Mouse (Mus musculus): ENCODE measurements around the gene Gif. TPM values are rescaled to one million over a fixed set of nuclear protein-coding genes. Genes with fewer than 3 reads are reported as not detected.

Gif gene
- polyA plus RNA-seq, 1 experiment = not detected

GRCm38 (mm10) chr19:11730278-11730677 is 17.1 kb upstream of the Gif start:
- TF ChIP-seq CTCF (conservative IDR thresholded peaks at IDR 0.05; ENCODE audit: insufficient read depth, insufficient read length, low read depth, low read length) = no peak
- no peak for TF ChIP-seq POLR2A (IDR thresholded peaks at IDR 0.05; ENCODE audit: low read depth, low read length)
- WGBS = 68% methylated on average over 1 of the region's 1 CpGs
- H3K36me3 ChIP-seq (ENCODE audit: control insufficient read depth, insufficient read depth, low read length) = no peaks in the 10 kb centered on the region

GRCm38 (mm10) chr19:11736455-11736854 is 10.9 kb upstream of the Gif start:
- WGBS = 40% methylated on average over 1 of the region's 1 CpGs
- Histone ChIP-seq H3K4me3 (ENCODE audit: insufficient read depth, low read depth, low read length) (no peak overlapping the region), H3K27ac (ENCODE audit: insufficient read depth, low read depth, low read length) (no peak overlapping the region), H3K4me1 (ENCODE audit: control insufficient read depth, insufficient read depth, low read length) (no peaks in the 10 kb centered on the region), H3K36me3 (ENCODE audit: control insufficient read depth, insufficient read depth, low read length) (no peaks in the 10 kb centered on the region), H3K27me3 (replicated peaks; ENCODE audit: control insufficient read depth, insufficient read depth, low read length) (no peaks in the 10 kb centered on the region)
- TF ChIP-seq CTCF (conservative IDR thresholded peaks at IDR 0.05; ENCODE audit: insufficient read depth, insufficient read length, low read depth, low read length) (no peak), POLR2A (IDR thresholded peaks at IDR 0.05; ENCODE audit: low read depth, low read length) (no peak)
- DNase-seq = no peak

More at GRCm38 (mm10) chr19:11730278-11730677, 17.1 kb upstream of the Gif start:
- H3K4me1 ChIP-seq (ENCODE audit: control insufficient read depth, insufficient read depth, low read length) = no peaks in the 10 kb centered on the region
- no peak for DNase-seq
- H3K27me3 ChIP-seq (replicated peaks; ENCODE audit: control insufficient read depth, insufficient read depth, low read length) = no peaks in the 10 kb centered on the region
- no peak overlapping the region for H3K27ac ChIP-seq (ENCODE audit: insufficient read depth, low read depth, low read length)
- H3K4me3 ChIP-seq (ENCODE audit: insufficient read depth, low read depth, low read length) = no peak overlapping the region

- Histone ChIP-seq H3K4me3 (ENCODE audit: insufficient read depth, low read depth, low read length) (no peak overlapping the region), H3K36me3 (ENCODE audit: control insufficient read depth, insufficient read depth, low read length) (no peaks in the 10 kb centered on the region), H3K4me1 (ENCODE audit: control insufficient read depth, insufficient read depth, low read length) (no peaks in the 10 kb centered on the region), H3K27me3 (replicated peaks; ENCODE audit: control insufficient read depth, insufficient read depth, low read length) (no peaks in the 10 kb centered on the region; the same call in 1 of the 2 replicates), H3K27ac (ENCODE audit: insufficient read depth, low read depth, low read length) (no peak overlapping the region)
- no peak for TF ChIP-seq POLR2A (IDR thresholded peaks at IDR 0.05; ENCODE audit: low read depth, low read length)
- no peak for TF ChIP-seq CTCF (conservative IDR thresholded peaks at IDR 0.05; ENCODE audit: insufficient read depth, insufficient read length, low read depth, low read length)
- no peak for DNase-seq
These were observed 1.7 kb upstream of the Gif start for GRCm38 (mm10) chr19:11745680-11746079.

GRCm38 (mm10) chr19:11765059-11765458 is 17.7 kb downstream of the Gif start:
- Histone ChIP-seq H3K27ac (ENCODE audit: insufficient read depth, low read depth, low read length) (no peak overlapping the region), H3K4me3 (ENCODE audit: insufficient read depth, low read depth, low read length) (no peak overlapping the region), H3K4me1 (ENCODE audit: control insufficient read depth, insufficient read depth, low read length) (no peaks in the 10 kb centered on the region), H3K27me3 (replicated peaks; ENCODE audit: control insufficient read depth, insufficient read depth, low read length) (no peaks in the 10 kb centered on the region), H3K36me3 (ENCODE audit: control insufficient read depth, insufficient read depth, low read length) (no peaks in the 10 kb centered on the region)
- 83% methylated on average over 3 of the region's 3 CpGs for WGBS
- TF ChIP-seq CTCF (conservative IDR thresholded peaks at IDR 0.05; ENCODE audit: insufficient read depth, insufficient read length, low read depth, low read length) = no peak
- TF ChIP-seq POLR2A (IDR thresholded peaks at IDR 0.05; ENCODE audit: low read depth, low read length) = no peak
- no peak for DNase-seq

GRCm38 (mm10) chr19:11766413-11766812 is 19.1 kb downstream of the Gif start:
- H3K4me1 ChIP-seq (ENCODE audit: control insufficient read depth, insufficient read depth, low read length) = peaks cover 7% of the 10 kb centered on the region; the same call in 1 of the 2 replicates
- no peak overlapping the region for H3K27ac ChIP-seq (ENCODE audit: insufficient read depth, low read depth, low read length)
- no peak for DNase-seq
- TF ChIP-seq POLR2A (IDR thresholded peaks at IDR 0.05; ENCODE audit: low read depth, low read length) = no peak
- TF ChIP-seq CTCF (conservative IDR thresholded peaks at IDR 0.05; ENCODE audit: insufficient read depth, insufficient read length, low read depth, low read length) = no peak
- 62% methylated on average over 4 of the region's 4 CpGs for WGBS
- H3K27me3 ChIP-seq (replicated peaks; ENCODE audit: control insufficient read depth, insufficient read depth, low read length) = no peaks in the 10 kb centered on the region
- H3K36me3 ChIP-seq (ENCODE audit: control insufficient read depth, insufficient read depth, low read length) = no peaks in the 10 kb centered on the region
- no peak overlapping the region for H3K4me3 ChIP-seq (ENCODE audit: insufficient read depth, low read depth, low read length)

GRCm38 (mm10) chr19:11768163-11768562 is 20.8 kb downstream of the Gif start:
- WGBS = 7% methylated on average over 3 of the region's 3 CpGs
- peak; percentile 74 for TF ChIP-seq CTCF (conservative IDR thresholded peaks at IDR 0.05; ENCODE audit: insufficient read depth, insufficient read length, low read depth, low read length)
- TF ChIP-seq POLR2A (IDR thresholded peaks at IDR 0.05; ENCODE audit: low read depth, low read length) = no peak
- Histone ChIP-seq H3K4me1 (ENCODE audit: control insufficient read depth, insufficient read depth, low read length) (peaks cover 7% of the 10 kb centered on the region; the same call in 1 of the 2 replicates), H3K27me3 (replicated peaks; ENCODE audit: control insufficient read depth, insufficient read depth, low read length) (no peaks in the 10 kb centered on the region), H3K4me3 (ENCODE audit: insufficient read depth, low read depth, low read length) (no peak overlapping the region), H3K36me3 (ENCODE audit: control insufficient read depth, insufficient read depth, low read length) (no peaks in the 10 kb centered on the region), H3K27ac (ENCODE audit: insufficient read depth, low read depth, low read length) (no peak overlapping the region)
- peak; percentile 37 for DNase-seq

- Histone ChIP-seq H3K4me1 (ENCODE audit: control insufficient read depth, insufficient read depth, low read length) (peaks cover 7% of the 10 kb centered on the region; the same call in 1 of the 2 replicates), H3K27me3 (replicated peaks; ENCODE audit: control insufficient read depth, insufficient read depth, low read length) (no peaks in the 10 kb centered on the region), H3K36me3 (ENCODE audit: control insufficient read depth, insufficient read depth, low read length) (no peaks in the 10 kb centered on the region), H3K27ac (ENCODE audit: insufficient read depth, low read depth, low read length) (no peak overlapping the region), H3K4me3 (ENCODE audit: insufficient read depth, low read depth, low read length) (no peak overlapping the region)
- no peak for DNase-seq
- TF ChIP-seq CTCF (conservative IDR thresholded peaks at IDR 0.05; ENCODE audit: insufficient read depth, insufficient read length, low read depth, low read length) (no peak), POLR2A (IDR thresholded peaks at IDR 0.05; ENCODE audit: low read depth, low read length) (no peak)
- 86% methylated on average over 5 of the region's 5 CpGs for WGBS
These were observed 22.0 kb downstream of the Gif start for GRCm38 (mm10) chr19:11769257-11769920.
